Mouse (Mus musculus) T-helper 2 cell (primary cell): Measurements from ENCODE around the gene St5.

Source experiments
- in situ Hi-C: fragments of 300-600 bp; cut with MboI, MseI; formaldehyde crosslinking; loops from one replicate; pipeline ENCODE4 v1.15.1; 2025; ENCODE audit warnings: high pct_unique_total_duplicates

The St5 gene

GRCm38 (mm10) chr7:109641102-109641501 lies 62.3 kb downstream of the St5 start:
- in situ Hi-C loops: no loop called here

- in situ Hi-C loops: no loop called here
Measured at GRCm38 (mm10) chr7:109637391-109637790, 66.0 kb downstream of the St5 start.

- in situ Hi-C loops: no loop called here
Measured at GRCm38 (mm10) chr7:109636086-109636792, 67.2 kb downstream of the St5 start.

GRCm38 (mm10) chr7:109633404-109634085 lies 69.9 kb downstream of the St5 start:
- in situ Hi-C loops: no loop called here

GRCm38 (mm10) chr7:109631330-109631729 lies 72.1 kb downstream of the St5 start:
- in situ Hi-C loops: no loop called here

GRCm38 (mm10) chr7:109629871-109630778 lies 73.3 kb downstream of the St5 start:
- in situ Hi-C loops: no loop called here

GRCm38 (mm10) chr7:109628935-109629609 lies 74.3 kb downstream of the St5 start:
- in situ Hi-C loops: no loop called here

GRCm38 (mm10) chr7:109627851-109628250 lies 75.6 kb downstream of the St5 start:
- in situ Hi-C loops: no loop called here

GRCm38 (mm10) chr7:109622234-109622838 lies 81.1 kb downstream of the St5 start:
- in situ Hi-C loops: no loop called here

- in situ Hi-C loops: no loop called here
Measured at GRCm38 (mm10) chr7:109620967-109621366, 82.4 kb downstream of the St5 start.

- in situ Hi-C loops: no loop called here
Measured at GRCm38 (mm10) chr7:109620288-109620687, 83.1 kb downstream of the St5 start.

GRCm38 (mm10) chr7:109618721-109619120 lies 84.7 kb downstream of the St5 start:
- in situ Hi-C loops: no loop called here

GRCm38 (mm10) chr7:109617838-109618237 lies 85.6 kb downstream of the St5 start:
- in situ Hi-C loops: no loop called here

- in situ Hi-C loops: no loop called here
Measured at GRCm38 (mm10) chr7:109616034-109616979, 87.1 kb downstream of the St5 start.

- in situ Hi-C loops: no loop called here
Measured at GRCm38 (mm10) chr7:109615601-109616000, 87.8 kb downstream of the St5 start.

- in situ Hi-C loops: loop anchor here (5.0 kb wide), 1 partner anchor 73 kb away; no protein-coding TSS in a partner anchor
Measured at GRCm38 (mm10) chr7:109614939-109615338, 88.5 kb downstream of the St5 start.

- in situ Hi-C loops: loop anchor here (5.0 kb wide), 1 partner anchor 71 kb away; no protein-coding TSS in a partner anchor
Measured at GRCm38 (mm10) chr7:109613531-109614021, 89.8 kb downstream of the St5 start.

- in situ Hi-C loops: loop anchor here (5.0 kb wide), 1 partner anchor 71 kb away; no protein-coding TSS in a partner anchor
Measured at GRCm38 (mm10) chr7:109613051-109613450, 90.4 kb downstream of the St5 start.

GRCm38 (mm10) chr7:109612531-109612930 lies 90.9 kb downstream of the St5 start:
- in situ Hi-C loops: loop anchor here (5.0 kb wide), 1 partner anchor 70 kb away; no protein-coding TSS in a partner anchor
